Mouse (Mus musculus) neural tube, embryonic 11.5 days (tissue): ENCODE results near the gene Garem2. TPM values are rescaled to one million over a fixed set of nuclear protein-coding genes. Genes with fewer than 3 reads are reported as not detected.

Experiments used
- ATAC-seq: fragments of 200-750 bp; cut with Nextera tagmentation; 2 replicates; pipeline ENCODE4 v1.8.0; 2017; ENCODE audit warnings: moderate number of reproducible peaks, mild to moderate bottlenecking, moderate TSS enrichment, moderate library complexity; ENCODE audit not compliant: insufficient read depth, low FRiP score, low TSS enrichment
- DNase-seq: peaks from one replicate; pipeline ENCODE4 v3.0.0-alpha.2; 2015; ENCODE audit warnings: low spot score
- H3K27ac ChIP-seq: fragments of 300-500 bp; sonication (generic); 2 replicates; pipeline ENCODE4 v1.5.1; 2014; ENCODE audit warnings: low read depth, mild to moderate bottlenecking, low read length
- H3K27me3 ChIP-seq: fragments of 300-500 bp; sonication (generic); 2 replicates; pipeline ENCODE4 v1.6.1; 2014; ENCODE audit warnings: mild to moderate bottlenecking, low read length, mixed read lengths; ENCODE audit not compliant: control insufficient read depth, insufficient read depth
- H3K36me3 ChIP-seq: fragments of 300-500 bp; sonication (generic); 2 replicates; pipeline ENCODE4 v1.6.1; 2014; ENCODE audit warnings: mild to moderate bottlenecking, low read length, moderate library complexity, mixed read lengths; ENCODE audit not compliant: control insufficient read depth, insufficient read depth
- H3K4me1 ChIP-seq: fragments of 300-500 bp; sonication (generic); 2 replicates; pipeline ENCODE4 v1.6.1; 2014; ENCODE audit warnings: low read length, mixed read lengths; ENCODE audit not compliant: control insufficient read depth, insufficient read depth
- H3K4me2 ChIP-seq: fragments of 300-500 bp; sonication (generic); 2 replicates; pipeline ENCODE4 v1.6.1; 2014; ENCODE audit warnings: low read depth, mild to moderate bottlenecking, moderate library complexity
- H3K4me3 ChIP-seq: fragments of 300-500 bp; sonication (generic); 2 replicates; pipeline ENCODE4 v1.5.1; 2014; ENCODE audit warnings: low read depth, low read length
- H3K9ac ChIP-seq: fragments of 300-500 bp; sonication (generic); 2 replicates; pipeline ENCODE4 v1.6.1; 2014; ENCODE audit warnings: mild to moderate bottlenecking, low read length
- H3K9me3 ChIP-seq: fragments of 300-500 bp; sonication (generic); 2 replicates; pipeline ENCODE4 v1.6.1; 2016; ENCODE audit warnings: low read length; ENCODE audit not compliant: control insufficient read depth
- WGBS: fragments of 180-500 bp; shearing (Covaris S2); extraction: QIAGEN DNeasy Blood & Tissue Kit; methylation state at CpG from one replicate; pipeline ENCODE4 v1.1.7; 2014; 5-methylcytosine and 5-hydroxymethylcytosine counted together
- polyA plus RNA-seq: library from polyadenylated mRNA; unstranded; fragments of >200 nt; fragmentation: Nextera tagmentation; extraction: Ambion mirVana; gene quantifications from 2 replicates; pipeline ENCODE4 v1.2.1, GENCODE M21; 2014

Garem2 gene
- polyA plus RNA-seq, 1 experiment from 2014 or later = 14.4 TPM

GRCm38 (mm10) chr5:30094399-30094798, 10.6 kb upstream of the Garem2 start:
- DNase-seq = no peak
- no peak overlapping the region for H3K27ac ChIP-seq
- no peak overlapping the region for H3K4me3 ChIP-seq
- no peak overlapping the region for H3K4me2 ChIP-seq
- H3K9ac ChIP-seq = no peak overlapping the region
- no peaks in the 10 kb centered on the region for H3K36me3 ChIP-seq
- no peak for ATAC-seq
- no peaks in the 10 kb centered on the region for H3K27me3 ChIP-seq
- H3K4me1 ChIP-seq = no peaks in the 10 kb centered on the region
- no peaks in the 10 kb centered on the region for H3K9me3 ChIP-seq
- 73% methylated on average over 2 of the region's 2 CpGs for WGBS

- no peak overlapping the region for H3K27ac ChIP-seq
- no peaks in the 10 kb centered on the region for H3K9me3 ChIP-seq
- H3K9ac ChIP-seq = no peak overlapping the region
- no peaks in the 10 kb centered on the region for H3K27me3 ChIP-seq
- no peaks in the 10 kb centered on the region for H3K4me1 ChIP-seq
- ATAC-seq = no peak
- H3K4me2 ChIP-seq = no peak overlapping the region
- no peak overlapping the region for H3K4me3 ChIP-seq
- H3K36me3 ChIP-seq = no peaks in the 10 kb centered on the region
- DNase-seq = no peak
- WGBS = 77% methylated on average over 6 of the region's 6 CpGs
These were observed 9.2 kb upstream of the Garem2 start for GRCm38 (mm10) chr5:30095731-30096130.

GRCm38 (mm10) chr5:30098260-30098659, 6.7 kb upstream of the Garem2 start:
- H3K4me1 ChIP-seq = no peaks in the 10 kb centered on the region
- H3K36me3 ChIP-seq = no peaks in the 10 kb centered on the region
- 78% methylated on average over 1 of the region's 1 CpGs for WGBS
- no peak overlapping the region for H3K4me2 ChIP-seq
- ATAC-seq = no peak
- H3K27me3 ChIP-seq = no peaks in the 10 kb centered on the region
- H3K4me3 ChIP-seq = no peak overlapping the region
- H3K9me3 ChIP-seq = no peaks in the 10 kb centered on the region
- no peak for DNase-seq
- H3K27ac ChIP-seq = no peak overlapping the region
- H3K9ac ChIP-seq = no peak overlapping the region

GRCm38 (mm10) chr5:30103340-30103739, 1.6 kb upstream of the Garem2 start:
- H3K9me3 ChIP-seq = no peaks in the 10 kb centered on the region
- H3K27ac ChIP-seq = no peak overlapping the region
- WGBS = 91% methylated on average over 3 of the region's 3 CpGs
- no peak overlapping the region for H3K4me2 ChIP-seq
- H3K27me3 ChIP-seq = peaks cover 18% of the 10 kb centered on the region
- no peak overlapping the region for H3K9ac ChIP-seq
- ATAC-seq (no peak), DNase-seq (no peak)
- H3K36me3 ChIP-seq = no peaks in the 10 kb centered on the region
- H3K4me1 ChIP-seq = peaks cover 23% of the 10 kb centered on the region
- H3K4me3 ChIP-seq = no peak overlapping the region

- DNase-seq (peak; percentile 82), ATAC-seq (no peak)
- H3K4me2 ChIP-seq = peak overlapping the region; percentile 88
- no peak overlapping the region for H3K27ac ChIP-seq
- no peaks in the 10 kb centered on the region for H3K9me3 ChIP-seq
- peaks cover 18% of the 10 kb centered on the region for H3K27me3 ChIP-seq
- no peaks in the 10 kb centered on the region for H3K36me3 ChIP-seq
- H3K9ac ChIP-seq = no peak overlapping the region
- peaks cover 23% of the 10 kb centered on the region for H3K4me1 ChIP-seq
- peak overlapping the region; percentile 53 for H3K4me3 ChIP-seq
- under 1% methylated on average over 12 of the region's 12 CpGs for WGBS
These were observed 622 bp upstream of the Garem2 start for GRCm38 (mm10) chr5:30104339-30104738.

- DNase-seq = peak; percentile 61
- Histone ChIP-seq H3K27me3 (peaks cover 18% of the 10 kb centered on the region), H3K9ac (peak within 1 kb of the TSS; percentile 66), H3K4me2 (peak within 1 kb of the TSS; percentile 88), H3K4me1 (peaks cover 36% of the 10 kb centered on the region), H3K27ac (peak within 1 kb of the TSS; percentile 49), H3K36me3 (no peaks in the 10 kb centered on the region), H3K9me3 (no peaks in the 10 kb centered on the region), H3K4me3 (peak within 1 kb of the TSS; percentile 53)
- WGBS = under 1% methylated on average over 29 of the region's 29 CpGs
- peak; percentile 15 for ATAC-seq
These were observed 823 bp downstream of the Garem2 start, which contains the start of gene 3110082J24Rik for GRCm38 (mm10) chr5:30105668-30106300. 3110082J24Rik (minus strand) TSS chr5:30106086.

DNA sequence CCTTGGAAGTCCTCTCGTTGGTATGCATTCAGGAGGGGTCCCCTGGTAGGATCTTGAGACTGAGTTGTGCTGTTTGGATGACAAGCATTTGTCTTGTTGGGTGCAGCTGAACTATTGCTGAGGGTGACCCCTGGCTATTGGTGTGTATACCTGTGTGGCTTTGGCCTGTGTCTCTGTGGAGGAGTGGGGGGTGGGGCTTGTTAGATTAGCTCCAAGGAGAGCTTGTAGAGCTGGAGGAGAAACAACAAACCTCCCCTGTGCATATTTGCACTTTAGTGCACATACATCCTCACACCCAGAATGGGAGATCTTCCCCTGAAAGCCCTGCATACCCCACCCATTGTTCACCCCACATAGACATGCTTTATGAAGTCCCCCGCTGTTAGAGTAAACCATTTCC, 1.8 kb downstream of the Garem2 start:
- no peaks in the 10 kb centered on the region for H3K36me3 ChIP-seq
- peaks cover 18% of the 10 kb centered on the region for H3K27me3 ChIP-seq
- peak overlapping the region; percentile 5; the same call in 1 of the 2 replicates for H3K9ac ChIP-seq
- WGBS = 10% methylated on average over 2 of the region's 2 CpGs
- H3K27ac ChIP-seq = peak overlapping the region; percentile 49
- ATAC-seq (peak; percentile 3; the same call in 1 of the 2 replicates), DNase-seq (no peak)
- H3K4me3 ChIP-seq = peak overlapping the region; percentile 53
- H3K4me1 ChIP-seq = peaks cover 44% of the 10 kb centered on the region
- H3K9me3 ChIP-seq = no peaks in the 10 kb centered on the region
- H3K4me2 ChIP-seq = peak overlapping the region; percentile 88

- peaks cover 45% of the 10 kb centered on the region for H3K4me1 ChIP-seq
- H3K27ac ChIP-seq = peak overlapping the region; percentile 62
- peak overlapping the region; percentile 88 for H3K4me2 ChIP-seq
- WGBS = 4% methylated on average over 7 of the region's 7 CpGs
- H3K9ac ChIP-seq = no peak overlapping the region; the same call in 1 of the 2 replicates
- peak; percentile 81 for DNase-seq
- peak overlapping the region; percentile 53; the same call in 1 of the 2 replicates for H3K4me3 ChIP-seq
- H3K27me3 ChIP-seq = peaks cover 18% of the 10 kb centered on the region
- ATAC-seq = peak; percentile 58
- no peaks in the 10 kb centered on the region for H3K9me3 ChIP-seq
- H3K36me3 ChIP-seq = no peaks in the 10 kb centered on the region
These were observed 2.2 kb downstream of the Garem2 start for GRCm38 (mm10) chr5:30107186-30107585.

DNA sequence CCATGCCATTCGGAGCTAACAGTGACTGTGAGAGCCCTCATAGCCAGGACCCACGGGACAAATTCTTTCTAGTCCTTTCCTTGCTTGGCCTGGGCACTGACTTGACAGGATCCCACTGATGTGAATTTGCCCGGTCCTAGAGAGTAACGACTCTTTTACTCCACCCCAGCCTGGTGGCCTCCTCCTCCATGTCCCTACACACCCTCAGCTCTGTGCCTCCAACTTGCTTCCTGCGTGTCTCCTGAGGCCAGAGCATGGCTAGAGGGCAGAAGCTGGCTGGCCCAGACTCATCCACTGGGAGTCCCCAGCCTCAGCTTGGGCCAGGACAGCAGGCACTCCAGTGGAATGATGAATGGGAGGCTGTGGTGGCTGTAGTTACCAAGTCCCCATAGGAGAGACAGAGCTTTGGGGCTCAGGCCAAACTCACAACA, 2.7 kb downstream of the Garem2 start:
- Histone ChIP-seq H3K4me1 (peaks cover 45% of the 10 kb centered on the region), H3K4me3 (no peak overlapping the region), H3K9me3 (no peaks in the 10 kb centered on the region), H3K27ac (peak overlapping the region; percentile 62), H3K4me2 (peak overlapping the region; percentile 88), H3K27me3 (peaks cover 18% of the 10 kb centered on the region), H3K36me3 (no peaks in the 10 kb centered on the region), H3K9ac (peak overlapping the region; percentile 11)
- DNase-seq (peak; percentile 58), ATAC-seq (no peak)
- WGBS = 6% methylated on average over 5 of the region's 5 CpGs
